Mouse (Mus musculus) C2C12 (cell line): Measurements from ENCODE around the gene Psme4.

ENCODE experiments used
- CTCF ChIP-seq: IDR thresholded peaks from one replicate; pipeline ENCODE4 v1.5.1; 2011; ENCODE audit not compliant: control insufficient read depth, insufficient read depth, insufficient read length
- MAX ChIP-seq: IDR thresholded peaks from one replicate; pipeline ENCODE4 v1.6.1; 2011; ENCODE audit warnings: mild to moderate bottlenecking, control low read depth

GRCm38 (mm10) chr11:30844355-30844754 lies 72.8 kb downstream of the Psme4 start:
- TF ChIP-seq CTCF (no peak), MAX (no peak)
